Mouse (Mus musculus): Measurements from ENCODE around the gene Nudt5.

Gene Nudt5

GRCm38 (mm10) chr2:5869746-5870145 is 24.9 kb downstream of the Nudt5 start:
- DNase-seq, result no peak

- no peak for DNase-seq
Measured at GRCm38 (mm10) chr2:5877446-5877845, 32.6 kb downstream of the Nudt5 start.

GRCm38 (mm10) chr2:5888865-5889264 is 44.0 kb downstream of the Nudt5 start:
- no peak for DNase-seq

GRCm38 (mm10) chr2:5889412-5889811 is 44.6 kb downstream of the Nudt5 start:
- DNase-seq, result no peak

- DNase-seq, result peak in 1 of 2 experiments; percentile 4
Measured at GRCm38 (mm10) chr2:5894296-5894695, 49.5 kb downstream of the Nudt5 start.

GRCm38 (mm10) chr2:5894843-5895570 is 50.2 kb downstream of the Nudt5 start, which contains the start of gene Sec61a2:
Sec61a2 (minus strand) TSS chr2:5895432.
- DNase-seq, result peak; percentile 96 to 97

- peak in 1 of 2 experiments; percentile 8 for DNase-seq
Measured at GRCm38 (mm10) chr2:5900145-5900544, 55.3 kb downstream of the Nudt5 start.

GRCm38 (mm10) chr2:5906092-5906491 is 61.3 kb downstream of the Nudt5 start:
- DNase-seq, result no peak

- DNase-seq, result peak in 1 of 2 experiments; percentile 14
Measured at GRCm38 (mm10) chr2:5906625-5907024, 61.8 kb downstream of the Nudt5 start.

GRCm38 (mm10) chr2:5911282-5911965 is 66.6 kb downstream of the Nudt5 start:
- no peak for DNase-seq
